Mouse (Mus musculus) liver, embryonic 18 days (tissue): ENCODE measurements around the gene Cd5l. TPM values are rescaled to one million over a fixed set of nuclear protein-coding genes. Genes with fewer than 3 reads are reported as not detected.

Experiments
- polyA plus RNA-seq: library from polyadenylated mRNA; depleted of rRNA; stranded (reverse); fragments of >200 nt; gene quantifications from 2 replicates; pipeline ENCODE4 v1.2.3, GENCODE M21; 2012; rRNA removed

Cd5l gene
- 99.9 and 101 TPM in 2 replicates for polyA plus RNA-seq

GRCm38 (mm10) chr3:87357581-87357980, at the start of gene Cd5l:
Cd5l (plus strand) TSS chr3:87357881.

GRCm38 (mm10) chr3:87376195-87377165, 18.8 kb downstream of the Cd5l start, which contains the start of gene Fcrl1:
Fcrl1 (plus strand) TSS chr3:87376387.

Other genes with a start within 250 kb of the Cd5l start
- gene Kirrel, start 183.1 kb upstream of the Cd5l start, polyA plus RNA-seq: 0.97 and 1.1 TPM in 2 replicates
- 0.17 and 0.22 TPM in 2 replicates for gene Fcrls, start 94.1 kb upstream of the Cd5l start, polyA plus RNA-seq
- gene Fcrl1, start 18.5 kb downstream of the Cd5l start, polyA plus RNA-seq: 0.82 and 1.1 TPM in 2 replicates
- not detected in 2 replicates for gene Fcrl5, start 77.9 kb downstream of the Cd5l start, polyA plus RNA-seq
- gene Etv3, start 167.5 kb downstream of the Cd5l start, polyA plus RNA-seq: 3.2 TPM in 2 replicates